Mouse (Mus musculus): Measurements from ENCODE around the gene Rhox3f. TPM values are rescaled to one million over a fixed set of nuclear protein-coding genes. Genes with fewer than 3 reads are reported as not detected.
"Not testable (repeated sequence)": the region's sequence is repeated elsewhere in the genome, so short reads cannot be mapped to it uniquely, and the experiment has no call there.

The Rhox3f gene
- total RNA-seq (2021), result not detected
- long read RNA-seq, experiment 1, result 0 reads
- long read RNA-seq, experiment 2, result 0 reads

DNA sequence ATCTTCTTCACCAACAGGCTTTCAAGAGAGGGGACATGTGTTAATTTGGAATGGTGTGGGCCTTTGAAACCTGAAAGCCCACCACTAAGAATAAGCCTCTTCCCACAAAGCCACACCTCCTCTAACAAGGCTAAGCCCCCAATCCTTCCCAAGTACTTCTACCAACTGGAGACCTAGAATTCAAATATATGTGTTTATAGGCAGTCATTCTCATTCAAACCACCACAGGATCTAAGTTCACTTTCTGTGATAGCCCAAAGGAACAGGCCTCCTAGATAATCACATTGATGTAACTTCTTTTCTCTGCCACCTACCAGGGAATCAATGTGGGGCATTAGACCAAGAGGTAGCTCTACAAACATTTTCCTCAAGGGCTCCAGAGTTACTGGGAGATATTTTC lies at the start of gene Rhox3f:
Gene Rhox3f, plus strand, starts transcription at position 301 of the 400 bp plus-strand sequence.
- DNase-seq (ENCODE audit: low spot score in 2 of 2); intact Hi-C loops (cut with DNase I): not testable (repeated sequence)

DNA sequence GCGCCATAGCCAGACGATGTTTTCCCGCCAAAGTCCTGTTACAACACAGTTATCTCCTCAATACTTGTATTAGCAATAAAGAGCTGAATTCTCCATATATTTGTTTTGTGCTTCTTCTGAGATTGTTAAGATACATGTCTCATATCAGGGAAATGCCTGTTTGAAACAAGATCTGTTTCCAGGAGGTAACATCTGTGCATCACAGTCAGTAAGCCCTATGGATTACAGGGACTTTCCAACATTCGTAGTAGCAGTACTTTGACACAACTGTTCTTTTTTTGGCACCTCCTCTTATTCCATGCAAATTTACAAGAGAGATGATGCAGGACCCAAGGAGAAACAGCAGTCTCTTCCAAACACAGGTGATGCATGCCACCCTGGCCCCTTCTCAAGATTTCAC lies 39.1 kb upstream of the Rhox3f start, which contains the start of gene Rhox3e:
Gene Rhox3e, plus strand, starts transcription at position 301 of the 400 bp plus-strand sequence.
- DNase-seq (ENCODE audit: low spot score in 2 of 2); intact Hi-C loops (cut with DNase I): not testable (repeated sequence)

DNA sequence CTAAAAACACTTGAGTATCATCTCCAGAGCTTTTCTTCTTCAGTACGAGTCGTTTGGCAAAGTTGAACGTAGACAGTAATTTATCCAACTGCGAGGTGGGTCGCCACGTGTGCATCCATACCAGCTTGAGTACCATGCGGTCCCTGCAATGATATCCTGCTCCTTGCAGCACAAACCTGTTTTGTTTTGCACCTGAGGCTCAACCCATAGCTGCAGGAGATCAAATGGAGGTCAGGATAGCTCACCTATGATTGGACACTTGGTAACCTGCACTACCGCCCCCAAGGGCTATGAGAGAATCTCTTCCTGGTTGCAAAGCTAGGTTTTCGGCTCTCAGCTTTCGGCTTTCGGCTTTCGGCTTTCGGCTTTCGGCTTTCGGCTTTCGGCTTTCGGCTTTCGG lies 23.7 kb upstream of the Rhox3f start, which contains the start of gene Rhox4e:
Gene Rhox4e, plus strand, starts transcription at position 301 of the 400 bp plus-strand sequence.
- intact Hi-C loops (cut with DNase I); DNase-seq (ENCODE audit: low spot score in 2 of 2): not testable (repeated sequence)

DNA sequence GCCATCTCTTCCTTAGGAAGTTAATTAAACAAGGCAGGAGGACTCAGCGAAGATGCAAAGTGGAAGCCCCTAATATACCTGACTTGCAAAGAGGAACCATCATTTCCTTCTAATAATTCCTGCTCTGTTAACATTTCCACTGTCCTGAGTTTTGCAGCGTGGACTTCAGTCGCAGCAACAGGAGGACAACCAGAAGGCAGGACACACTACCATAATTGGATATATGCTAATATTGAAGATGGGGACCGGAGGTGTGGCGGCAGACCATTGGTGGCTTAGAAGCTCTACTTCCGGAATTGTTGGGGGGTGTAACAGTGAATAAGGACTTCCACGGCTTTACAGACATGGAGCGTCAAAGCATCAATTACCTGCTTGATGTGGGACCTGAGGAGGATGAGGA lies 9.7 kb upstream of the Rhox3f start, which contains the start of gene Rhox2f:
Gene Rhox2f, plus strand, starts transcription at position 301 of the 400 bp plus-strand sequence.
- intact Hi-C loops (cut with DNase I); DNase-seq (ENCODE audit: low spot score in 2 of 2): not testable (repeated sequence)

DNA sequence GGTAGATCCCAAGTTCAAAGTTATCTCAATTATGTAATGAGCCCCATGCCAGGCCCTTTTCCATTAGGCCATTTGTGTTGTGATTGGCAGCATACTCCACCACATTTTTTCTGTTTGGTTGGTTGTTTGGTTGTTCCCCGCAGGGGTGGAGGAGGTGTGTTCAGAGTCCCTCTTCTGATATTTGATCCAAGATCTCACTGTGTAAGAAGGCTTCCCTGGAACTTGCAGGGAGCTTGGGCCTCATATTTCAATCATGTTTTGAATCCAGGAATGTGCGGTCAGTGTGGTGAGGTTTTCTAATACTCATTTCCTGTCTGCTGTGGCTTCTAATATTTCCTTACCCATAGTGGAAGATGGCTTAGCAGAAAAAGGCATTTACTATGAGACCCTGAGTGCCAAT lies 8.2 kb upstream of the Rhox3f start:
- intact Hi-C loops (cut with DNase I), result not testable (repeated sequence)

DNA sequence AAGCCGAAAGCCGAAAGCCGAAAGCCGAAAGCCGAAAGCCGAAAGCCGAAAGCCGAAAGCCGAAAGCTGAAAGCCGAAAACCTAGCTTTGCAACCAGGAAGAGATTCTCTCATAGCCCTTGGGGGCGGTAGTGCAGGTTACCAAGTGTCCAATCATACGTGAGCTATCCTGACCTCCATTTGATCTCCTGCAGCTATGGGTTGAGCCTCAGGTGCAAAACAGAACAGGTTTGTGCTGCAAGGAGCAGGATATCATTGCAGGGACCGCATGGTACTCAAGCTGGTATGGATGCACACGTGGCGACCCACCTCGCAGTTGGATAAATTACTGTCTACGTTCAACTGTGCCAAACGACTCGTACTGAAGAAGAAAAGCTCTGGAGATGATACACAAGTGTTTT lies 26.8 kb downstream of the Rhox3f start, which contains the start of gene Rhox4f:
Gene Rhox4f, minus strand, starts transcription at position 101 of the 400 bp plus-strand sequence.
- DNase-seq (ENCODE audit: low spot score in 2 of 2); intact Hi-C loops (cut with DNase I): not testable (repeated sequence)

More for the DNA sequence above, 8.2 kb upstream of the Rhox3f start:
- not testable (repeated sequence) for DNase-seq (ENCODE audit: low spot score in 2 of 2)

DNA sequence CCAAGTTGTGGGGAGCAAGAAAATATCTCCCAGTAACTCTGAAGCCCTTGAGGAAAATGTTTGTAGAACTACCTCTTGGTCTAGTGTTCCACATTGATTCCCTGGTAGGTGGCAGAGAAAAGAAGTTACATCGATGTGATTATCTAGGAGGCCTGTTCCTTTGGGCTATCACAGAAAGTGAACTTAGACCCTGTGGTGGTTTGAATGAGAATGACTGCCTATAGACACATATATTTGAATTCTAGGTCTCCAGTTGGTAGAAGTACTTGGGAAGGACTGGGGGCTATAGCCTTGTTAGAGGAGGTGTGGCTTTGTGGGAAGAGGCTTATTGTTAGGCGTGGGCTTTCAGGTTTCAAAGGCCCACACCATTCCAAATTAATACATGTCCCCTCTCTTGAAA lies 47.7 kb downstream of the Rhox3f start, which contains the start of gene Rhox3g:
Gene Rhox3g, minus strand, starts transcription at position 101 of the 400 bp plus-strand sequence.
- intact Hi-C loops (cut with DNase I); DNase-seq (ENCODE audit: low spot score in 2 of 2): not testable (repeated sequence)

Other genes starting within 250 kb of the Rhox3f start
- gene Rhox3a2, start 201.0 kb upstream of the Rhox3f start, total RNA-seq (2021), result not detected
- not detected for gene Rhox4a2, start 190.1 kb upstream of the Rhox3f start, total RNA-seq (2021)
- gene Rhox2b, start 168.9 kb upstream of the Rhox3f start, total RNA-seq (2021), result not detected
- not detected for gene Rhox4b, start 148.5 kb upstream of the Rhox3f start, total RNA-seq (2021)
- not detected for gene Rhox2c, start 127.3 kb upstream of the Rhox3f start, total RNA-seq (2021)
- gene Rhox3c, start 122.4 kb upstream of the Rhox3f start, total RNA-seq (2021), result not detected
- gene Rhox4c, start 100.7 kb upstream of the Rhox3f start, total RNA-seq (2021), result not detected
- not detected for gene Rhox2d, start 87.6 kb upstream of the Rhox3f start, total RNA-seq (2021)
- not detected for gene Rhox4d, start 66.6 kb upstream of the Rhox3f start, total RNA-seq (2021)
- gene Rhox2e, start 50.5 kb upstream of the Rhox3f start, total RNA-seq (2021), result not detected
- gene Rhox3e, start 39.0 kb upstream of the Rhox3f start, total RNA-seq (2021), result not detected
- not detected for gene Rhox4e, start 23.6 kb upstream of the Rhox3f start, total RNA-seq (2021)
- gene Rhox2f, start 9.6 kb upstream of the Rhox3f start, total RNA-seq (2021), result not detected
- gene Rhox4f, start 26.7 kb downstream of the Rhox3f start, total RNA-seq (2021), result not detected
- gene Rhox3g, start 47.6 kb downstream of the Rhox3f start, total RNA-seq (2021), result not detected
- gene Rhox2g, start 62.5 kb downstream of the Rhox3f start, total RNA-seq (2021), result not detected
- gene Rhox4g, start 70.3 kb downstream of the Rhox3f start, total RNA-seq (2021), result not detected
- gene Rhox3h, start 87.8 kb downstream of the Rhox3f start, total RNA-seq (2021), result not detected
- gene Rhox2h, start 92.3 kb downstream of the Rhox3f start, total RNA-seq (2021), result not detected
- not detected for gene Rhox5, start 223.8 kb downstream of the Rhox3f start, total RNA-seq (2021)
- not detected for gene Rhox6, start 245.9 kb downstream of the Rhox3f start, total RNA-seq (2021)